Mouse (Mus musculus): ENCODE data around the gene Nqo1. TPM values are rescaled to one million over a fixed set of nuclear protein-coding genes. Genes with fewer than 3 reads are reported as not detected.

Gene Nqo1
- polyA plus RNA-seq, 1 experiment from 2014 or later, result 30.6 TPM

GRCm38 (mm10) chr8:107387861-107388260 is 15.1 kb downstream of the Nqo1 start:
- TF ChIP-seq CTCF (IDR thresholded peaks at IDR 0.05; ENCODE audit: low read depth), result peak; percentile 60
- Histone ChIP-seq H3K4me2 (replicated peaks; ENCODE audit: low read depth) (no peak overlapping the region), H3K36me3 (ENCODE audit: control insufficient read depth, insufficient read depth) (no peaks in the 10 kb centered on the region), H3K9me3 (ENCODE audit: control insufficient read depth) (no peaks in the 10 kb centered on the region), H3K27me3 (replicated peaks; ENCODE audit: control insufficient read depth, insufficient read depth, low read length) (no peaks in the 10 kb centered on the region), H3K9ac (ENCODE audit: low read depth, low read length) (no peak overlapping the region), H3K4me3 (ENCODE audit: low read depth, low read length) (no peak overlapping the region), H3K27ac (ENCODE audit: low read depth, low read length) (no peak overlapping the region), H3K4me1 (replicated peaks; ENCODE audit: control insufficient read depth, insufficient read depth, low read length) (no peaks in the 10 kb centered on the region; the same call in 1 of the 2 replicates)
- ATAC-seq, result no peak
- 69% methylated on average over 5 of the region's 5 CpGs for WGBS

DNA sequence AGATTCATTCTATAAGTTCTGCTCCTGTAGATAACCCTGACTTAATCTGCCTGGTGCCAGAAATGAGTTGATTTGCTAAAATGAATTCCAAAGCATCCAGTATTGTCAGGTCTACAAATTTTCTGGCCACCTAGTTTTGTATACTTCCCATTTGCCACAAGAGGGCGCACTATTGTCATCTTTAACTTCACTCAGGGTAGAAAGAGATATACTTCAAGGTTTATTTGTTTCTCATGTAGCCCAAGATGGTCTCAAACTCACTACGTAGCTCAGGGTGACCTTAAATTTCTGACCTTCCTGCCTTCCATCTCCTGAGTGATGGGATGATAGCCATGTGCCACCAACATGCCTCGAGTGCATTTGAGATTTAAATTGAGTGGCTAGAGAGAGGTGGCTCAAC is 16.4 kb downstream of the Nqo1 start:
- TF ChIP-seq CTCF (IDR thresholded peaks at IDR 0.05; ENCODE audit: low read depth), result peak; percentile 79
- ATAC-seq, result no peak
- no peak overlapping the region for H3K4me2 ChIP-seq (replicated peaks; ENCODE audit: low read depth)
- H3K4me1 ChIP-seq (replicated peaks; ENCODE audit: control insufficient read depth, insufficient read depth, low read length), result no peaks in the 10 kb centered on the region; the same call in 1 of the 2 replicates
- 22% methylated on average over 3 of the region's 3 CpGs for WGBS
- H3K9ac ChIP-seq (ENCODE audit: low read depth, low read length), result no peak overlapping the region
- no peaks in the 10 kb centered on the region for H3K36me3 ChIP-seq (ENCODE audit: control insufficient read depth, insufficient read depth)
- no peaks in the 10 kb centered on the region for H3K9me3 ChIP-seq (ENCODE audit: control insufficient read depth)
- H3K27ac ChIP-seq (ENCODE audit: low read depth, low read length), result no peak overlapping the region
- no peak overlapping the region for H3K4me3 ChIP-seq (ENCODE audit: low read depth, low read length)
- no peaks in the 10 kb centered on the region for H3K27me3 ChIP-seq (replicated peaks; ENCODE audit: control insufficient read depth, insufficient read depth, low read length)

- Histone ChIP-seq H3K4me1 (replicated peaks; ENCODE audit: control insufficient read depth, insufficient read depth, low read length) (no peaks in the 10 kb centered on the region; the same call in 1 of the 2 replicates), H3K27ac (ENCODE audit: low read depth, low read length) (no peak overlapping the region), H3K36me3 (ENCODE audit: control insufficient read depth, insufficient read depth) (no peaks in the 10 kb centered on the region), H3K27me3 (replicated peaks; ENCODE audit: control insufficient read depth, insufficient read depth, low read length) (no peaks in the 10 kb centered on the region), H3K4me2 (replicated peaks; ENCODE audit: low read depth) (no peak overlapping the region), H3K9ac (ENCODE audit: low read depth, low read length) (no peak overlapping the region), H3K9me3 (ENCODE audit: control insufficient read depth) (no peaks in the 10 kb centered on the region), H3K4me3 (ENCODE audit: low read depth, low read length) (no peak overlapping the region)
- TF ChIP-seq CTCF (IDR thresholded peaks at IDR 0.05; ENCODE audit: low read depth), result no peak
- ATAC-seq, result no peak
- WGBS, result 41% methylated on average over 5 of the region's 5 CpGs
Observed at GRCm38 (mm10) chr8:107386171-107386570, 16.8 kb downstream of the Nqo1 start.

GRCm38 (mm10) chr8:107385063-107385462 is 17.9 kb downstream of the Nqo1 start:
- ATAC-seq, result no peak
- WGBS, result 88% methylated on average over 2 of the region's 2 CpGs

GRCm38 (mm10) chr8:107384651-107385050 is 18.4 kb downstream of the Nqo1 start:
- Histone ChIP-seq H3K27ac (ENCODE audit: low read depth, low read length) (no peak overlapping the region), H3K27me3 (replicated peaks; ENCODE audit: control insufficient read depth, insufficient read depth, low read length) (no peaks in the 10 kb centered on the region), H3K4me1 (replicated peaks; ENCODE audit: control insufficient read depth, insufficient read depth, low read length) (no peaks in the 10 kb centered on the region; the same call in 1 of the 2 replicates), H3K9ac (ENCODE audit: low read depth, low read length) (no peak overlapping the region), H3K4me3 (ENCODE audit: low read depth, low read length) (no peak overlapping the region), H3K9me3 (ENCODE audit: control insufficient read depth) (no peaks in the 10 kb centered on the region), H3K36me3 (ENCODE audit: control insufficient read depth, insufficient read depth) (peaks cover 10% of the 10 kb centered on the region; the same call in 1 of the 2 replicates), H3K4me2 (replicated peaks; ENCODE audit: low read depth) (no peak overlapping the region)
- no peak for ATAC-seq
- 20% methylated on average over 5 of the region's 5 CpGs for WGBS
- TF ChIP-seq CTCF (IDR thresholded peaks at IDR 0.05; ENCODE audit: low read depth), result no peak

More at GRCm38 (mm10) chr8:107385063-107385462, 17.9 kb downstream of the Nqo1 start:
- H3K27me3 ChIP-seq (replicated peaks; ENCODE audit: control insufficient read depth, insufficient read depth, low read length), result no peaks in the 10 kb centered on the region
- no peak overlapping the region for H3K27ac ChIP-seq (ENCODE audit: low read depth, low read length)
- no peak overlapping the region for H3K4me3 ChIP-seq (ENCODE audit: low read depth, low read length)
- no peaks in the 10 kb centered on the region; the same call in 1 of the 2 replicates for H3K4me1 ChIP-seq (replicated peaks; ENCODE audit: control insufficient read depth, insufficient read depth, low read length)
- H3K4me2 ChIP-seq (replicated peaks; ENCODE audit: low read depth), result no peak overlapping the region
- TF ChIP-seq CTCF (IDR thresholded peaks at IDR 0.05; ENCODE audit: low read depth), result no peak
- no peaks in the 10 kb centered on the region for H3K9me3 ChIP-seq (ENCODE audit: control insufficient read depth)
- H3K9ac ChIP-seq (ENCODE audit: low read depth, low read length), result no peak overlapping the region
- H3K36me3 ChIP-seq (ENCODE audit: control insufficient read depth, insufficient read depth), result peaks cover 9% of the 10 kb centered on the region; the same call in 1 of the 2 replicates

DNA sequence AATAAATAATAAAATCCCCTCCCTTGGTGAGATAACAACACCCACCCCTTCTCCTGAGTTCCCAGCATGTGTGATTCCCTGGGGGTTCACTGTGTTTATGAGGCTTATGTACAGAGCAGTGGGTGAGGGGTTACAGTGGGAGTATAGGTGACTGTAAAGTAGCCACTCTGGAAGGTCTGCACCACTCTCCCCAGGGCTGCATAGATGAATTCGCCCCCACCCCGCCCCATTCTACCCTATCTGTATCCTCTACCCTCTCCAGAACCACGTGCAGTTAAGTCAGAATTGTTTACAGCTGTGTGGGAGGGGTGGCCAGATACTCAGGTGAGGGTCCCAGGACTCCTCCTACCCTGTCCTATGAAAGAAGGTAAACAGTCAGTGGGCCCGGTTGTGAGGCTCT is 20.1 kb downstream of the Nqo1 start:
- H3K36me3 ChIP-seq (ENCODE audit: control insufficient read depth, insufficient read depth), result peaks cover 17% of the 10 kb centered on the region
- no peak overlapping the region for H3K27ac ChIP-seq (ENCODE audit: low read depth, low read length)
- no peaks in the 10 kb centered on the region for H3K27me3 ChIP-seq (replicated peaks; ENCODE audit: control insufficient read depth, insufficient read depth, low read length)
- H3K4me1 ChIP-seq (replicated peaks; ENCODE audit: control insufficient read depth, insufficient read depth, low read length), result no peaks in the 10 kb centered on the region
- TF ChIP-seq CTCF (IDR thresholded peaks at IDR 0.05; ENCODE audit: low read depth), result no peak
- H3K9ac ChIP-seq (ENCODE audit: low read depth, low read length), result no peak overlapping the region
- WGBS, result 57% methylated on average over 4 of the region's 4 CpGs
- ATAC-seq, result no peak
- H3K4me2 ChIP-seq (replicated peaks; ENCODE audit: low read depth), result no peak overlapping the region
- no peaks in the 10 kb centered on the region for H3K9me3 ChIP-seq (ENCODE audit: control insufficient read depth)
- no peak overlapping the region for H3K4me3 ChIP-seq (ENCODE audit: low read depth, low read length)

DNA sequence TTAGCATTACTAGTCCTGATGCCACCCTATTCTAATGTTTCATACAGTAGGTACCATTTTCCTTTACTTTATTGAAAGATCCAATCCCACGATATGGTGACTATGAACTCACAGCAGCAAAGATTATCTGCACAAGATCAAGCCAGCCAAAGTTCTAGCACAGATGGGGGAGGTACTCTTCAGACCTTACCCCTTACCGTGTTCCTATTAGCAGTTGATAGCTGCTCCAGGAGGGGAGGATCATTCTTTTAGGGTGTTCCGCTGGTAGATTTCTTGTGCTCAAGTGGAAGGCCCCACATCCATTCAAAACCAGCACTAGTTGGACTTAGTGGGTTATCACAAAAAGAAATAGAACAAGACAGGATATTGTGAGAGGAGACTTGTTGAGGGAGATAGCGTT is 21.3 kb downstream of the Nqo1 start:
- ATAC-seq, result no peak
- Histone ChIP-seq H3K27me3 (replicated peaks; ENCODE audit: control insufficient read depth, insufficient read depth, low read length) (no peaks in the 10 kb centered on the region), H3K9ac (ENCODE audit: low read depth, low read length) (no peak overlapping the region), H3K36me3 (ENCODE audit: control insufficient read depth, insufficient read depth) (peaks cover 17% of the 10 kb centered on the region), H3K4me3 (ENCODE audit: low read depth, low read length) (no peak overlapping the region), H3K9me3 (ENCODE audit: control insufficient read depth) (no peaks in the 10 kb centered on the region), H3K4me1 (replicated peaks; ENCODE audit: control insufficient read depth, insufficient read depth, low read length) (no peaks in the 10 kb centered on the region), H3K27ac (ENCODE audit: low read depth, low read length) (no peak overlapping the region), H3K4me2 (replicated peaks; ENCODE audit: low read depth) (no peak overlapping the region)
- TF ChIP-seq CTCF (IDR thresholded peaks at IDR 0.05; ENCODE audit: low read depth), result no peak
- WGBS, result 93% methylated on average over 4 of the region's 4 CpGs

Data from intestine, postnatal 0 days (tissue).